Mouse (Mus musculus): ENCODE measurements around the gene Mkks.

DNA sequence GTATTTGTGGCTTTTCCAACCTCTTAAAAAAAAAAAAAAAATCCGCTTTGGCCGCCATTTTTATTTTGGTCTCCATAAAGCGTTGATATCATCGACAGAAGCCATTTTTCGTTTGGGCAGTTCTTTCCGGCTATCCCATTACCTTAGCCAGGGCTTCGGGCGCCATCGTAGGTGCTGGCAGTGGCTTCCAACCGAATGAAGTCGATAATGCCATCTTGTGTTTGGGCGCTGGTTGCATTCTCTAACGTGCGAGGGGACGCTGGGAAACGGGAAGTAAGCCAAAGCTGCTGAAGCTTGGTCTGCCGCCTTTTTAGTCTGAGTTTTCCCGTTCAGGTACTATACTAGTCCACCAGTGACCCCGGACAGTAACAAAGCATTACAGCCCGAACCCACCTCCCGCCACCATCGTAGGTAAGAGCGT lies 772 bp upstream of the Mkks start:
- TF ChIP-seq CTCF (IDR thresholded peaks at IDR 0.05; ENCODE audit: control insufficient read depth, insufficient read depth, insufficient replicate concordance, low read depth, low read length) (peak; percentile 11; the same call in 1 of the 2 replicates), POLR2A (IDR thresholded peaks at IDR 0.05; ENCODE audit: control insufficient read depth, low read depth, low read length) (peak; percentile 58; the same call in 1 of the 2 replicates)
